Mouse (Mus musculus) ES-Bruce4 (cell line): ENCODE results near the gene Inka1.

Experiments
- CTCF ChIP-seq: IDR thresholded peaks from one replicate; pipeline ENCODE4 v1.8.1; 2011; ENCODE audit warnings: low read depth, low read length
- POLR2A ChIP-seq: IDR thresholded peaks from one replicate; pipeline ENCODE4 v1.8.1; 2011; ENCODE audit warnings: low read length; ENCODE audit not compliant: insufficient read depth

- TF ChIP-seq POLR2A = no peak
- TF ChIP-seq CTCF = no peak
Observed at GRCm38 (mm10) chr9:107974491-107975171, 11.0 kb downstream of the Inka1 start.
